12 mouse cellular contexts compared by ENCODE assay signal in genomic region chr7:29338984-29339679, GRCm38 (mm10). TPM values are rescaled to one million over a fixed set of nuclear protein-coding genes. Genes with fewer than 3 reads are reported as not detected.
DNase-seq lines count a peak whose midpoint lies in the region; ATAC-seq and TF ChIP-seq lines count a peak whose summit lies in the region.
"Had no signal": no experiment of that assay in that cellular context is flagged by ENCODE, and none has a peak within 500 bp of the region (broad histone marks: within the 10 kb centered on the region; RNA-seq: fewer than 3 reads in every experiment).

No protein-coding gene starts in this region.

- H3K4me2 ChIP-seq in liver, embryonic 14.5 days (ENCODE audit: low read depth) = peak overlapping the region; percentile 70
- H3K4me2 ChIP-seq: hindbrain, embryonic 14.5 days had no signal

- no peak overlapping the region for H3K4me3 ChIP-seq in testis, adult 2 months (ENCODE audit: control insufficient read depth, low read depth, low read length)
- peak overlapping the region; percentile 30 to 38 for H3K4me3 ChIP-seq in liver, embryonic 14.5 days (ENCODE audit: insufficient read depth in 1 of 2, low read depth in 2 of 2, low read length in 2 of 2)
- H3K4me3 ChIP-seq: limb, embryonic 10.5 days had no signal

- TF ChIP-seq EP300 in liver, embryonic 14.5 days (IDR thresholded peaks at IDR 0.05; ENCODE audit: low read depth) = peak; percentile 95

- H3K9me3 ChIP-seq in liver, embryonic 14.5 days (ENCODE audit: control insufficient read depth, low read length) = no peaks in the 10 kb centered on the region
- H3K9me3 ChIP-seq: limb, embryonic 10.5 days had no signal

- no peaks in the 10 kb centered on the region for H3K4me1 ChIP-seq in testis, adult 2 months (ENCODE audit: control insufficient read depth, insufficient read depth, low read length)
- H3K4me1 ChIP-seq in liver, embryonic 14.5 days (replicated peaks; ENCODE audit: control insufficient read depth in 2 of 2, insufficient read depth in 2 of 2, low read length in 1 of 2) = peaks cover 38 to 72% of the 10 kb centered on the region in 2 experiments

- WGBS in liver, embryonic 14.5 days (ENCODE audit: insufficient replicate concordance) = 11% methylated on average over 14 of the region's 14 CpGs

- H3K9ac ChIP-seq in liver, embryonic 14.5 days (replicated peaks) = peak overlapping the region; percentile 44
- H3K9ac ChIP-seq: hindbrain, embryonic 14.5 days had no signal

- peak; percentile 89 for ATAC-seq in liver, embryonic 14.5 days (ENCODE audit: insufficient read depth)

- peak; percentile 70 for DNase-seq in adrenal gland, adult 8-10 months
- no peak for DNase-seq in adrenal gland, postnatal 4 days (ENCODE audit: low spot score in 2 of 2)
- DNase-seq in testis, postnatal 10 days (ENCODE audit: low spot score) = no peak
- DNase-seq in liver, embryonic 14.5 days (ENCODE audit: low read depth in 3 of 3, low spot score in 3 of 3) = peak; percentile 75 to 77 (median 76)
- no peak for DNase-seq in urinary bladder, postnatal 4 days (ENCODE audit: low spot score in 2 of 2)
- DNase-seq in lung, postnatal 36 days = no peak
- no peak for DNase-seq in left cerebral cortex, adult 9 months (ENCODE audit: low spot score in 2 of 2)
- DNase-seq: cerebellum, postnatal 10 days had no signal

- H3K27me3 ChIP-seq in testis, adult 2 months (ENCODE audit: control insufficient read depth, insufficient read depth, low read length) = no peaks in the 10 kb centered on the region
- no peaks in the 10 kb centered on the region for H3K27me3 ChIP-seq in liver, embryonic 14.5 days (ENCODE audit: control insufficient read depth, insufficient read depth, low read length)

- H3K27ac ChIP-seq in testis, adult 2 months (ENCODE audit: control insufficient read depth, insufficient read depth, low read depth, low read length) = peak overlapping the region; percentile 59
- peak overlapping the region; percentile 90 for H3K27ac ChIP-seq in liver, embryonic 14.5 days
- H3K27ac ChIP-seq: hindbrain, embryonic 14.5 days; limb, embryonic 10.5 days; macrophage had no signal

- H3K36me3 ChIP-seq in testis, adult 2 months (ENCODE audit: control insufficient read depth, insufficient read depth, low read length) = no peaks in the 10 kb centered on the region
- no peaks in the 10 kb centered on the region for H3K36me3 ChIP-seq in liver, embryonic 14.5 days (replicated peaks; ENCODE audit: control insufficient read depth, insufficient read depth, low read depth)

- TF ChIP-seq POLR2A in testis, adult 2 months (IDR thresholded peaks at IDR 0.05; ENCODE audit: control insufficient read depth, low read depth, low read length) = no peak

- no peak for TF ChIP-seq CTCF in testis, adult 2 months (IDR thresholded peaks at IDR 0.05; ENCODE audit: control insufficient read depth, insufficient read depth, insufficient replicate concordance, low read depth, low read length)
- TF ChIP-seq CTCF in liver, embryonic 14.5 days (IDR thresholded peaks at IDR 0.05; ENCODE audit: low read depth) = no peak

RNA-seq across cellular contexts. Expression of gene Dpf1, which starts 35.4 kb away (rescaled TPM):
- total RNA-seq in adrenal gland, adult 8-10 months (2022) = 1 to 10 TPM; 2.6 to 6.1 (median 4.0) TPM
- total RNA-seq in adrenal gland, postnatal 4 days (2021) = 1 to 10 TPM; 5.0 to 5.7 TPM
- polyA plus RNA-seq in testis, adult 2 months (2012; rRNA removed) = 8.0 and 8.6 TPM in 2 replicates
- 0.81 TPM in 2 replicates for polyA plus RNA-seq in liver, embryonic 14.5 days (2012; rRNA removed)
- 1.0 and 2.1 TPM in 2 replicates for polyA plus RNA-seq in liver, embryonic 14.5 days (2014; fragmentation: Nextera tagmentation; extraction: Ambion mirVana)

RNA-seq across cellular contexts. Expression of gene Ppp1r14a, which starts 50.0 kb away (rescaled TPM):
- total RNA-seq in adrenal gland, adult 8-10 months (2022) = 1 to 10 TPM; 4.8 to 8.0 (median 5.5) TPM
- 10 to 100 TPM; 14.3 to 15.0 TPM for total RNA-seq in adrenal gland, postnatal 4 days (2021)
- polyA plus RNA-seq in testis, adult 2 months (2012; rRNA removed) = 11.3 and 11.9 TPM in 2 replicates
- polyA plus RNA-seq in liver, embryonic 14.5 days (2012; rRNA removed) = 1.5 and 2.5 TPM in 2 replicates
- polyA plus RNA-seq in liver, embryonic 14.5 days (2014; fragmentation: Nextera tagmentation; extraction: Ambion mirVana) = 2.3 TPM in 2 replicates
- polyA plus RNA-seq: macrophage had no signal

RNA-seq across cellular contexts. Expression of gene Spint2, which starts 57.4 kb away (rescaled TPM):
- total RNA-seq in adrenal gland, adult 8-10 months (2022) = 100 to 1,000 TPM in 2 of 4 experiments, 10 to 100 TPM in 2; 75.9 to 116 (median 96.8) TPM
- total RNA-seq in adrenal gland, postnatal 4 days (2021) = 10 to 100 TPM; 46.1 to 85.1 TPM
- polyA plus RNA-seq in testis, adult 2 months (2012; rRNA removed) = 146 and 160 TPM in 2 replicates
- polyA plus RNA-seq in liver, embryonic 14.5 days (2012; rRNA removed) = 14.6 and 15.6 TPM in 2 replicates
- 22.3 and 23.6 TPM in 2 replicates for polyA plus RNA-seq in liver, embryonic 14.5 days (2014; fragmentation: Nextera tagmentation; extraction: Ambion mirVana)

Comparison
In these comparisons a context has a peak if more than half of its experiments do, and no peak if none do; other contexts are left out.
1. DNase-seq: peak in adrenal gland, adult 8-10 months (single experiment) and liver, embryonic 14.5 days (3 of 3); none in adrenal gland, postnatal 4 days (0 of 2), testis, postnatal 10 days (single experiment), urinary bladder, postnatal 4 days (0 of 2), lung, postnatal 36 days (single experiment) and left cerebral cortex, adult 9 months (0 of 2).